Mouse (Mus musculus) inflammation-experienced regulatory T-cells, adult 6 months (primary cell): ENCODE data around the gene Ssxb3. TPM values are rescaled to one million over a fixed set of nuclear protein-coding genes. Genes with fewer than 3 reads are reported as not detected.
"Not testable (repeated sequence)": the region's sequence is repeated elsewhere in the genome, so short reads cannot be mapped to it uniquely, and the experiment has no call there.

ENCODE experiments used
- ATAC-seq: one replicate; pipeline ENCODE4 v1.8.0; 2017
- polyA plus RNA-seq, 3 experiments: library from polyadenylated mRNA; unstranded; fragments of 100-300 nt; shearing (Covaris generic); gene quantifications; one replicate each; pipeline ENCODE4 v1.2.1; 2017

Ssxb3 gene
- not detected for polyA plus RNA-seq

DNA sequence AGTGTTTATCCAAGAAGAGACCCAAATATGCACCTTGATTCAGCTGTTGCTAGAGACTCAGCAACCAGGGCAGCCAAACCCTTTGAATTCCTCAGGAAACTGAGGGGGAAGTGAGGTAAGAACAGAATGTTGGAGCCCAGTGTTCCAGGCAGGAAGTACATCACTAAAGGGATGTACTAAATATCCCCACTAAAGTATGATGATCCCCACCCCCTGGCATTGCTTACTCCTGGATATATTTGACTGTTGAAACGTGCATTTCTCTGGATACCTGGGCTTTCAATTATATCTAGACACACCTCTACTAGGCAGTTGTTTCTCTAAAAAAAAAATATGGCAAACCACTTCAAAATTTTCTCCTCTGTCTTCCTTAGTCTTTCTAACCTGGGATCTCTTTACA, at the start of gene Ssxb3:
Gene Ssxb3 (minus strand): TSS at position 101 of the 400 bp plus-strand sequence.
- not testable (repeated sequence) for ATAC-seq

- not testable (repeated sequence) for ATAC-seq
These were observed 43.5 kb downstream of the Ssxb3 start, which contains the start of gene Ssxb6 for GRCm38 (mm10) chrX:8548155-8548554. TSS of gene Ssxb6 (minus strand) at chrX:8548255.

Other genes starting within 250 kb of the Ssxb3 start
- gene Ssxb9, start 224.8 kb downstream of the Ssxb3 start, polyA plus RNA-seq, result not detected
- not detected for gene Ssxb1, start 178.5 kb downstream of the Ssxb3 start, polyA plus RNA-seq
- gene Ssxb2, start 130.1 kb downstream of the Ssxb3 start, polyA plus RNA-seq, result not detected
- not detected for gene Gm14459, start 66.9 kb downstream of the Ssxb3 start, polyA plus RNA-seq
- not detected for gene Ssxb6, start 43.6 kb downstream of the Ssxb3 start, polyA plus RNA-seq
- not detected for gene Ssxb8, start 99.0 kb upstream of the Ssxb3 start, polyA plus RNA-seq
- gene Ssx9, start 156.6 kb upstream of the Ssxb3 start, polyA plus RNA-seq, result not detected
- not detected for gene Ssxb5, start 211.9 kb upstream of the Ssxb3 start, polyA plus RNA-seq